Mouse (Mus musculus) midbrain, embryonic 15.5 days (tissue): ENCODE data around the gene Ppp1r3e. TPM values are rescaled to one million over a fixed set of nuclear protein-coding genes. Genes with fewer than 3 reads are reported as not detected.

Experiments
- ATAC-seq: fragments of 200-750 bp; cut with Nextera tagmentation; replicated peaks from 2 replicates; pipeline ENCODE4 v1.8.0; 2017; ENCODE audit warnings: moderate TSS enrichment
- H3K27ac ChIP-seq: fragments of 300-500 bp; sonication (generic); 2 replicates; pipeline ENCODE4 v1.5.1; 2015; ENCODE audit warnings: mild to moderate bottlenecking, inconsistent platforms
- H3K27me3 ChIP-seq: fragments of 300-500 bp; sonication (generic); replicated peaks from 2 replicates; pipeline ENCODE4 v1.6.1; 2015; ENCODE audit warnings: inconsistent platforms
- H3K36me3 ChIP-seq: fragments of 300-500 bp; sonication (generic); replicated peaks from 2 replicates; pipeline ENCODE4 v1.6.1; 2015; ENCODE audit warnings: inconsistent platforms
- H3K4me1 ChIP-seq: fragments of 300-500 bp; sonication (generic); 2 replicates; pipeline ENCODE4 v1.6.1; 2015; ENCODE audit warnings: inconsistent platforms
- H3K4me2 ChIP-seq: fragments of 300-500 bp; sonication (generic); 2 replicates; pipeline ENCODE4 v1.6.1; 2015; ENCODE audit warnings: inconsistent platforms, mild to moderate bottlenecking, moderate library complexity
- H3K4me3 ChIP-seq: fragments of 300-500 bp; sonication (generic); 2 replicates; pipeline ENCODE4 v1.5.1; 2015; ENCODE audit warnings: mild to moderate bottlenecking, inconsistent platforms
- H3K9ac ChIP-seq: fragments of 300-500 bp; sonication (generic); 2 replicates; pipeline ENCODE4 v1.6.1; 2015; ENCODE audit warnings: mild to moderate bottlenecking, inconsistent platforms
- H3K9me3 ChIP-seq: fragments of 300-500 bp; sonication (generic); 2 replicates; pipeline ENCODE4 v1.6.1; 2016; ENCODE audit warnings: inconsistent platforms
- WGBS: fragments of 180-500 bp; shearing (Covaris S2); methylation state at CpG from one replicate; pipeline ENCODE4 v1.1.7; 2015; ENCODE audit warnings: mixed read lengths; 5-methylcytosine and 5-hydroxymethylcytosine counted together
- polyA plus RNA-seq: library from polyadenylated mRNA; unstranded; fragments of >200 nt; fragmentation: Nextera tagmentation; extraction: Ambion mirVana; gene quantifications from 2 replicates; pipeline ENCODE4 v1.2.1, GENCODE M21; 2015

The Ppp1r3e gene
- polyA plus RNA-seq, 1 experiment from 2014 or later: 3.4 TPM

DNA sequence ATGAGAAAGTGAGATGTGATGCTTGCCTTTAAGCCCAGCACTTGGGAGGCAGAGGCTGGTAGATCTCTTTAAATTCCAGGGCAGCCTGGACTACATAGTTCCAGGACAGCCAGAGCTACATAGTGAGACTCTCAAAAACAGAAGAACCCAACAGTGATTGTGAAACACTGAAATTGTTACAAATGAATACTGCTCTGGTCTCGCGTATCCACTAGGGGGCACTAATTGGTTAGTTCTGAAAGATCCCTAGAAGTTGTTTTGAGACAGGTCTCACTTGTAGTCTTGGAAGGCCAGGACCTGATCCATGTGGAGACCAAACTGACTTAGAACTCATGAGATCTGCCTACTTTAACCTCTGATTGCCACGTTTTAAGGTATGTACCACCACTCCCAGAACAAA, 23.0 kb upstream of the Ppp1r3e start:
- peaks cover 22% of the 10 kb centered on the region for H3K36me3 ChIP-seq
- H3K27ac ChIP-seq: peak overlapping the region; percentile 53; the same call in 1 of the 2 replicates
- H3K4me1 ChIP-seq: peaks cover 12% of the 10 kb centered on the region
- H3K9me3 ChIP-seq: no peaks in the 10 kb centered on the region
- H3K4me2 ChIP-seq: no peak overlapping the region
- no peaks in the 10 kb centered on the region for H3K27me3 ChIP-seq
- WGBS: under 1% methylated on average over 3 of the region's 3 CpGs
- no peak overlapping the region for H3K4me3 ChIP-seq
- no peak overlapping the region for H3K9ac ChIP-seq
- ATAC-seq: peak; percentile 71

DNA sequence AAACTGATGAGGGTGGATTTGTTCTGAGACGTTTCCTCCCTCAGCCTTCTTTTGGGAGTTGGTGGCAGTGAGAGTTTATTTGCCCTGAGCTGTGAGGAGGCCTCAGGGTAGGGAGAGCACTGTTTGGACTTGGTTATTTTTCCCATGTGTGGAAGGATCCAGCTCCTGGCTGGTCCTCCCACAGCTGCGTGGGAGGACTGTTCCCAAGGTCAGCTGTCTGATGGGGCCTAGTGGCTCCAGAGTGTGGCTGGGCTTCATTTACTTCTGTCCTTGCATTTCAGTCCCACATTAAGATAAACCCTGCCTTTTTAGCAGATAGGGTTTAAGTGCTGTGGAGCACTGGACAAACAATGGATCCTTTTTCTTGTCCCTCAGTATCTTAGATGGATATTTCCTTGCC, 20.1 kb upstream of the Ppp1r3e start:
- Histone ChIP-seq H3K4me3 (no peak overlapping the region), H3K4me2 (no peak overlapping the region), H3K27me3 (no peaks in the 10 kb centered on the region), H3K27ac (no peak overlapping the region), H3K9me3 (no peaks in the 10 kb centered on the region), H3K36me3 (peaks cover 17% of the 10 kb centered on the region), H3K9ac (no peak overlapping the region), H3K4me1 (peaks cover 20% of the 10 kb centered on the region)
- ATAC-seq: no peak
- WGBS: 73% methylated on average over 2 of the region's 2 CpGs

DNA sequence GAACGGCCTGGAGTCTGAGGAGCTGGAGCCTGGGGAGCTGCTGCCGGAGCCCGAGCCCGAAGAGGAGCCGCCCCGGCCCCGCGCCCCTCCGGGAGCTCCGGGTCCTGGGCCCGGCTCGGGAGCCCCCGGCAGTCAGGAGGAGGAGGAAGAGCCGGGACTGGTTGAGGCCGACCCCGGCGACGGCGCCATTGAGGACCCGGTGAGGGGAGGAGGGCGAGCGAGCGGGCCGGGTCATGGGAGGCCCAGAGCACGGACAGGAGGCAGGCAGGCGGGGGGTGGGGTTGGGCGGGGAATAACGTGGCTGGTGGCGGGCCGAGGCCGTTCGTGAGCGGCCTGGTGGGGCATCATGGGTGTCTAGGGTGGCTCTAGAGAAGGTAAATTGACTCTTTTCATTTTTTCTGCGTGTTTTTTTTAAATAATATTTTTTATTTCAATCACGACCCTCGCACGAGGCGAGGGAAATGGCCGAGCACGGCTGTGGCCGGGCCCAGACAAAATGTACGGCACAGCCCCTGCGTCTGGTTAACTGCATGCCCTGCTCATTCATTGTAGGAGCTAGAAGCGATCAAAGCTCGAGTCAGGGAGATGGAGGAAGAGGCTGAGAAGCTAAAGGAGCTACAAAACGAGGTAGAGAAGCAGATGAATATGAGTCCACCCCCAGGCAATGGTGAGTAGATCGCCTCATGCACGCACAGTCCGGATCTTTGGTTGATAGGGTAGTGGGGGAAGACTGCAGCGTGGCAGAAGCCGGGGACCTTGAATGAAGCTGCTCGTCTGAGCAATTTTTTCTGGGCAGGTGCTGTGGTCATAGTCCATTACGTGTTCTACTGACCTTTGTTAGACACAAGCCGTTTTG, 17.2 kb upstream of the Ppp1r3e start:
- peak overlapping the region; percentile 53 for H3K4me3 ChIP-seq
- H3K9me3 ChIP-seq: no peaks in the 10 kb centered on the region
- H3K27me3 ChIP-seq: no peaks in the 10 kb centered on the region
- ATAC-seq: peak; percentile 59
- H3K4me1 ChIP-seq: peaks cover 20% of the 10 kb centered on the region
- peak overlapping the region; percentile 69 for H3K9ac ChIP-seq
- 1% methylated on average over 50 of the region's 54 CpGs for WGBS
- peaks cover 17% of the 10 kb centered on the region for H3K36me3 ChIP-seq
- H3K4me2 ChIP-seq: peak overlapping the region; percentile 62
- peak overlapping the region; percentile 87 for H3K27ac ChIP-seq

DNA sequence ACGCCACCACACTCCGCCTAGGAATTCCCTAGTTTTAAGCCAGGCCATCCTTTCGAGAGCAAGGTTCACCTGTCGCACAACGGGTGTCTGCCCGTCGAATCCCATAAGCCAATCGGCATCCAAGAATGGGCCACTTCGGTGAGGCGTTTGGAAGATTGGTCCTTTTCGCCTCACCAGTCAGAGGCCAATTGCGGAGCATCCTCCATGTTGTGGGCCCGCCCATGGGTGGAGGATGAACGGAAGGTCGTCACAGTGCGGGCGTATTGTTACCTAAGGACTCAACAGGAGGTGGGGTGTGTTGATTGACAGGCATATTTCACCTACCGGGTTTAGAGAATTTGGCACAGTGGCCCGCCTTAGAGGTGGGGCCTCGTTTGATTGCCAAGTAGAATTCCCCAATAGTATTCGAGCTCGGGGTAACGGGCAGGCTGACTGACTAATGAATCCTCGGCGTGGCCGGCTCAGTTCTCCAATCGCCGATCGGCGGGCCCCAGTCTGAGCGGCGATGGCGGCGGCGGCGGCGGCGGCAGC, 16.4 kb upstream of the Ppp1r3e start:
- peaks cover 20% of the 10 kb centered on the region for H3K4me1 ChIP-seq
- peaks cover 17% of the 10 kb centered on the region for H3K36me3 ChIP-seq
- ATAC-seq: peak; percentile 99
- no peaks in the 10 kb centered on the region for H3K27me3 ChIP-seq
- peak overlapping the region; percentile 53 for H3K4me3 ChIP-seq
- H3K9ac ChIP-seq: peak overlapping the region; percentile 69
- H3K4me2 ChIP-seq: peak overlapping the region; percentile 49
- no peaks in the 10 kb centered on the region for H3K9me3 ChIP-seq
- H3K27ac ChIP-seq: peak overlapping the region; percentile 87
- under 1% methylated on average over 38 of the region's 38 CpGs for WGBS

DNA sequence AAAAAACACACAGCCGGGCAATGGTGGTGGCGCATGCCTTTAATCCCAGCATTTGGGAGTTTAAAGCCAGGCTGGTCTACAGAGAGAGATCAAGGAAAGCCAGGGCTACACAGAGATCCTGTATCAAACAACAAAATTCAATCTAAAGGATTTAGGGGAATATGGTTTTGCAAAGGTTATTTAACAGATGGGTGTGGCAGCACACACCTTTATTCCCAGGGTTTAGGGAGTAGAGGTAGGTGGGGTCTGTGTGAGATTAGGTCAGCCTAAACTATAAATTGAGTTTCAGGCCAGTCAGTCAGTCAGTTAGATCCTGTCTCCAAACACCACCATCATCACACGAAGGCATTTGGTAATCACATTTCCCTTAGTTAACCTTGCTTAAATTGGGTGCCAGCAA, 14.8 kb upstream of the Ppp1r3e start, which contains the start of gene Pabpn1:
Pabpn1 (plus strand) TSS at position 301 of the 400 bp plus-strand sequence.
- H3K9ac ChIP-seq: no peak within 1 kb of the TSS
- H3K27ac ChIP-seq: peak within 1 kb of the TSS; percentile 83
- WGBS: 93% methylated on average over 3 of the region's 3 CpGs
- peaks cover 14% of the 10 kb centered on the region for H3K36me3 ChIP-seq
- no peaks in the 10 kb centered on the region for H3K27me3 ChIP-seq
- no peaks in the 10 kb centered on the region for H3K9me3 ChIP-seq
- no peak for ATAC-seq
- H3K4me3 ChIP-seq: peak within 1 kb of the TSS; percentile 53
- H3K4me2 ChIP-seq: peak within 1 kb of the TSS; percentile 49
- H3K4me1 ChIP-seq: peaks cover 20% of the 10 kb centered on the region

DNA sequence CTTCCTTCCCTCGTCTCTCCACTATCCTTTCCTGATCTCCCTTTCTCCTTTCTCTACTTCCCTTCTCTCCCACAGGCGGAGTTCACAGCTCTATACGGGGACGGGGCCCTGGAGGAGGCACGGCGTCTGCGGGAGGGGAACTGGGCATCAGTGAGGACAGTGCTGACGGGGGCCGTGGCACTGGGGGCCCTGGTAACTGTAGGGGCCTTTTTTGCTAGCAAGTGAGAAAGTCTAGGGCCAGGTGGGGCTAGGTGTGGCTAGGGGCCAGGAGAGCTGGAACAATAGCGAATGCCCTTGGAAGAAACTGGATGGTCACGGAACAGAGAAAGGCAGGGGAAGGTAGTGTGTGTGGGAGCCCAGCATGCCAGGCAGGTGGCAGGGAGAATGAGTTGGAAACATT, 8.0 kb upstream of the Ppp1r3e start:
- no peak for ATAC-seq
- Histone ChIP-seq H3K27ac (no peak overlapping the region), H3K4me3 (no peak overlapping the region), H3K27me3 (no peaks in the 10 kb centered on the region), H3K4me1 (peaks cover 27% of the 10 kb centered on the region), H3K9me3 (no peaks in the 10 kb centered on the region), H3K4me2 (peak overlapping the region; percentile 85), H3K9ac (peak overlapping the region; percentile 6; the same call in 1 of the 2 replicates), H3K36me3 (no peaks in the 10 kb centered on the region)
- WGBS: 93% methylated on average over 11 of the region's 11 CpGs

DNA sequence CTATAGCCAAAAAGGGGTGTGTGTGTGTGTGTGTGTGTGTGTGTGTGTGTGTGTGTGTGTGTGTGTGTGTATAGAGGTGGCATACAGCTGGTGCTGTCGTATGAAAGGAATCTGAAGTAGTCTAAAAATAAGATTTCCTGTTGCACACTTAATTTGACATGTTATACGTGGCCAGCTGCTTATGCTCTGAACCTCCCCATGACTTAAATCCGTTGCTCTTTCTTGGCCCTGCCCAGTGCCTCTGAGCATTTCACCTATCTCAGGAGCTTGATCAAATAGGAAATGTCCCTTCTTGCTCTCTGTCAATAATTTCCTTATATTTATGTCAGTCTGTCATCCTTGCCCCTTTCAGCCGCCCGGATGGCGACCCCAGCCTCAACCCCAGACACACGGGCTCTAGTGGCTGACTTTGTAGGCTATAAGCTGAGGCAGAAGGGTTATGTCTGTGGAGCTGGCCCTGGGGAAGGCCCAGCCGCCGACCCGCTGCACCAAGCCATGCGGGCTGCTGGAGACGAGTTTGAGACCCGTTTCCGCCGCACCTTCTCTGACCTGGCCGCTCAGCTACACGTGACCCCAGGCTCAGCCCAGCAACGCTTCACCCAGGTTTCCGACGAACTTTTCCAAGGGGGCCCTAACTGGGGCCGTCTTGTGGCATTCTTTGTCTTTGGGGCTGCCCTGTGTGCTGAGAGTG, 6.8 kb upstream of the Ppp1r3e start:
- no peaks in the 10 kb centered on the region for H3K36me3 ChIP-seq
- H3K9me3 ChIP-seq: no peaks in the 10 kb centered on the region
- peak overlapping the region; percentile 90 for H3K27ac ChIP-seq
- H3K27me3 ChIP-seq: no peaks in the 10 kb centered on the region
- peak overlapping the region; percentile 85 for H3K4me2 ChIP-seq
- peaks cover 27% of the 10 kb centered on the region for H3K4me1 ChIP-seq
- WGBS: 29% methylated on average over 21 of the region's 21 CpGs
- ATAC-seq: peak; percentile 32
- peak overlapping the region; percentile 80 for H3K4me3 ChIP-seq
- peak overlapping the region; percentile 89 for H3K9ac ChIP-seq

DNA sequence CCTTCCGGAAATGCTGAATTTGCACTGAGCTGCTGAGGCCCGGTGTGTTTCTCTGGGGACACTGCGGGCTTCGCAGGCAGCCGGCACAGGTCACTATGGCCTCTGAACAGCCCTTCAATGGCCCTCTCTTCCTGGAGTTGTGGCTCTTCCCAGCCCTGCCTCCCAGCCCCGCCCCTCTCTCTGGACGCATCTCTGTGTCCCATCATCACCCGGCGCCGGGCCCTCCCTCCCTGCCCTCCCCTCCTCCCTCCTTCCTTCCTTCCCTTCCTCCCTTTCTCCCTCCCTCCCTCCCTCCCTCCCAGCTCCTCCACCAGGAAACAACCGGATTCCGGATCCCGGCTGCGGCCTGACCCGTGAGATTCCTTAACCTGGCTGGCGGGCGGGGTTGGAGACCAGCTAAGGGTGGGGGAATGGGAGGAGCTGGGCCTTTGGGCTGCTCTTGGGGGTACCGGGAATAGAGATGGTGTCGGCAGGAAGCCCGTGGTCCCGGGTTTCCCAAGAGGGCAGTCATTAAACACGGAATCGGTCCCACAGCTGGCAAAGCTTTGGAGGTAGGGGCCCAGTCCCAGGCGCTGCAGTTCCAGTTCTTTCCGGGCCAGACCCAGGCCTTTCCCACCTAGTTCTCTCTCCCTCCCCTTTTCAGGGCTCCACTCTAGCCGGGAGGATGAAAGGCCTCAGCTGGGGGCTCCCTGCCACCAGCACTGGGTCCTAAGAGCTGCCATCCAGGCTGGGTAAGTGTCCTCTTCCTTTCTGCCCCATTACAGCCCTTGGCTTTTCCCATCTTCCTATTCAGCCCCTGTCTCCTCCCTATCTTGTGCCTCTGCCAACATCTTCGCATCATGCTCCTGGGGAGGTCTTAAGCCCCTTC, 6.0 kb upstream of the Ppp1r3e start, which contains the start of the genes Bcl2l2 and Gm20521:
Bcl2l2 (plus strand) TSS at position 224 of the 868 bp plus-strand sequence.
Gm20521 (plus strand) TSS at position 288 of the 868 bp plus-strand sequence.
- peak within 1 kb of the TSS; percentile 89 for H3K9ac ChIP-seq
- H3K9me3 ChIP-seq: no peaks in the 10 kb centered on the region
- peak; percentile 89 for ATAC-seq
- peak within 1 kb of the TSS; percentile 80 for H3K4me3 ChIP-seq
- H3K36me3 ChIP-seq: no peaks in the 10 kb centered on the region
- peak within 1 kb of the TSS; percentile 90 for H3K27ac ChIP-seq
- H3K4me1 ChIP-seq: peaks cover 27% of the 10 kb centered on the region
- peak within 1 kb of the TSS; percentile 85 for H3K4me2 ChIP-seq
- 0% methylated on average over 27 of the region's 27 CpGs for WGBS
- H3K27me3 ChIP-seq: no peaks in the 10 kb centered on the region

DNA sequence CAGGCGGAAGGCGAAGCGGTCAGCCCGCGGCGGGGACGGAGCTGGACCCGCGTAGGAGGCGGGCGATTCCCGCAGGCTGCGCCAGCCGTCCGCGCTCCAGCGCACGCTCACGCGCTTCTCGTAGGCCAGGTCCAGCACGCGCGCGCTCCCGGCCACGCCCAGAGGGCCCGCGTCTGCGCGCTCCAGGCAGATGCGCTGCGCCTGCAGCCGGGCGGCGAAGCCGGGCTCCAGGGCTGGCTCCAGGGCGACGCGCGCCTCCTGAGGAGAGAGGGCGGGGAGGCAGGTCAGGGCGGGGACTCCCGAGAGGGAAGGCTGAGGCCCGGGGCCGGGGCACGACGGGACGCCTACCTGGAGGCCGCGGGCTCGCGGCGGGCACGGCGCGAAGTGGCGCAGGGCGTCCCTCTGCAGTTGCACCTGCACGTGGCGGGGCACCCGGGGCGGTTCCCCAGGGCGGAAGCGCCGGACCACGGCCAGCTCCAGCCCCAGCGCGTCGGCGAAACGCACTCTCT, 757 bp downstream of the Ppp1r3e start:
- peaks cover 17% of the 10 kb centered on the region for H3K4me1 ChIP-seq
- peak overlapping the region; percentile 92 for H3K4me2 ChIP-seq
- peak; percentile 93 for ATAC-seq
- peak overlapping the region; percentile 62 for H3K4me3 ChIP-seq
- no peaks in the 10 kb centered on the region for H3K27me3 ChIP-seq
- no peaks in the 10 kb centered on the region for H3K9me3 ChIP-seq
- peak overlapping the region; percentile 92 for H3K27ac ChIP-seq
- WGBS: under 1% methylated on average over 67 of the region's 72 CpGs
- no peaks in the 10 kb centered on the region for H3K36me3 ChIP-seq
- peak overlapping the region; percentile 78 for H3K9ac ChIP-seq

DNA sequence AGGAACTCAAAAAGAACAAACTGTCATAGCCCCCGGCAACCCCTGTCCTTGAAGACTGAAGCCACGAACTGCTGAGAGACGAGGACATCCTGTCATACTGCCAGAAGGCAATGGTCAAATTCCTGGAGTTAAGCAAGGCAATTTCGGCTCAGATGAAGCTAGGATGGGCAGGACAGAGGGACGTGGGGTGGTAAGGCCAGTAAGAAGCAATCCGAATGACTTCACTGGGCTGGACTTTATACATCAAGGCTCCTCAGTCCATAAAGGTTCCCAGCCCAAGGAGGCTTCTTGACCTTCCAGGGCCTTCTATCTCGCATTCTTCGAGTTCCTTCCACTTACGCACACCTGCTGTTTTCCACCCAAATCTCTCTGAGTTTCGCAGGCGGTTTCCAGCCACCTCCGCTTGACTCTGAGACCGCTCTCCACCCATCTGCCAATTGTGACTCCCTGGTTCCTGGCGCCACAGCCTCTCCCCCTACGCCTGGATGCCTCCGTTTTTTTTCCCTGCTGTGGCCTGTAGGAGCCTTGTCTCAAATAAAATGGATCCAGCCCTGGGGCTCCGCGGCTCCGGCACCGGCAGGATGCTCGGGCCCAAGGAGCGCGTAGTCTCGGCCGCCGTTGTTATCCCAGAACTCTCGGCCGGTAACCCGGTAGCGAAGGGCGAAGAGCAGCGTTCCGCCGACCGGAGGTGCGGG, 1.4 kb downstream of the Ppp1r3e start:
- 1% methylated on average over 36 of the region's 36 CpGs for WGBS
- Histone ChIP-seq H3K4me1 (peaks cover 17% of the 10 kb centered on the region), H3K9me3 (no peaks in the 10 kb centered on the region), H3K27me3 (no peaks in the 10 kb centered on the region), H3K36me3 (no peaks in the 10 kb centered on the region), H3K27ac (peak overlapping the region; percentile 92), H3K4me3 (peak overlapping the region; percentile 62), H3K9ac (peak overlapping the region; percentile 78), H3K4me2 (peak overlapping the region; percentile 92)
- ATAC-seq: peak; percentile 59

DNA sequence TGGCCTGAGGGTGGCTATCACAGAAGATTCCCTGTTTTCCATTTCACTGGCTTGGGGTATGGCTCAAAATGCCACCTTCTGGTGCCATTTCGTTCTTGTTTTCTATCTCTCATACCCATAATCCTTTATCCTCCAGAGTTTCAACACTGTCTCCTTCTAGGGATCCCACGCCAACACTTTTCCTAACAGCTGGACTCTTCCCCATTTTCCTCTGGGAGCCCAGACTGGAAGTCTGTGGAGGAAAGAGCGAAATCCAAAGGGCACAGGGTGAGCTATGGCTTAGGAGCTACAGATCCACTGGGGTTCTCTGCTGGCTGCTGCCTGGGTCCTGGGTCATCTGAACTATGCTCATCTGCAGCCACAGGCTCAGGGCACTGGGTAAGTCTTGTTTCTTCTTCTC, 3.2 kb downstream of the Ppp1r3e start:
- Histone ChIP-seq H3K4me2 (no peak overlapping the region), H3K9ac (no peak overlapping the region), H3K27me3 (no peaks in the 10 kb centered on the region), H3K9me3 (no peaks in the 10 kb centered on the region), H3K4me3 (no peak overlapping the region), H3K27ac (no peak overlapping the region), H3K36me3 (no peaks in the 10 kb centered on the region), H3K4me1 (peaks cover 17% of the 10 kb centered on the region)
- no peak for ATAC-seq
- WGBS: 92% methylated on average over 3 of the region's 3 CpGs
